Mouse (Mus musculus): Measurements from ENCODE around the gene Rhbdd2.
"Not testable (repeated sequence)": the region's sequence is repeated elsewhere in the genome, so short reads cannot be mapped to it uniquely, and the experiment has no call there.

Gene Rhbdd2

DNA sequence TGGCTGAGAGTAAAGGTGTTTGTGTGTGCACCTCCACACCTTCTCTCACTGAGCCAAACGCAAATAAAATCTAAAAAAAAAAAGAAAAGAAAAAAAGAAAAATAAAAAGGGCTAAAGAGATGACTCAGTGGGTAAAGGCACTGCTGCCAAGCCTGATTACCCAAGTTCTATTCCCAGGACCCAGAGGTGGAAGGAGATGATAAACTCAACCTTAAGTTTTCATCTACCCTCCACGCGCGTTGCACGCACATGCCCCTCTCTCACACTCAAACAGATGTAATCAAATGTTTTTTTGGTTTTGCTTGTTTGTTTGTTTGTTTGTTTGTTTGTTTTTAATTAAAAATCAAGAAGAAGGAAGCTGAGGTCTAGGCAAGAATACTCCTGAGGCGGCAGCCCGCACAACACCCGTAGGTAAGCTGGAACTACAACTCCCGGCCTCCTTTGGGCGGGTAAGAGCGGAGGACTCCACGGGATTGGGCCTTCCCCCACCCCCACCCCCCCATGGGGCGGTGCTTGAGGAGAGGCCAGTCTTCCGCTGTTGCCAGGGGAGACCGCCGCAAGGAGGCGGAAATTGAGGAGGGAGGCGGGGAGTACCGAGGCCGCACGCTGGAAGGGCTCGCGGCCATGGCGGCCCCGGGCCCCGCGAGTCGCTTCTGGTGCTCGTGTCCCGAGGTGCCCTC, at the start of gene Rhbdd2:
Gene Rhbdd2, plus strand, starts transcription at position 502 of the 680 bp plus-strand sequence.
- peak; percentile 98 for DNase-seq (ENCODE audit: low read depth)

GRCm38 (mm10) chr5:135585691-135586090, 46.7 kb upstream of the Rhbdd2 start:
- no peak for DNase-seq (ENCODE audit: low read depth)

DNA sequence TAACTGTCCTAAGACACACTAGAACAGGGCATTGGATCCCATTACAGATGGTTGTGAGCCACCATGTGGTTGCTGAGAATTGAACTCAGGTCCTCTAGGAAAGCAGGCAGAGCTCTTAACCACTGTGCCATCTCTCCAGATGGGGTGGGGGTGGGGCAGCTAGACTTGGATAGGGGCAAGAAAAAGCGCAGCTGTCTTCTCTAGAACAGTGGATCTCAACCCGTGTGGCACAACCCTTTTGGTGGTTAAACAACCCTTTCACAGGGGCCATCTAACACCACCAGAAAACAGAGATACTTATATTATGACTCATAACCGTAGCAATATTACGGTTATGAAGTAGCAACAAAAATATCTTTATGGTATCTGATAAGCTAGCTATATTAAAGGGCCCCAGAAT, 44.7 kb upstream of the Rhbdd2 start:
- no peak for DNase-seq (ENCODE audit: low read depth)

DNA sequence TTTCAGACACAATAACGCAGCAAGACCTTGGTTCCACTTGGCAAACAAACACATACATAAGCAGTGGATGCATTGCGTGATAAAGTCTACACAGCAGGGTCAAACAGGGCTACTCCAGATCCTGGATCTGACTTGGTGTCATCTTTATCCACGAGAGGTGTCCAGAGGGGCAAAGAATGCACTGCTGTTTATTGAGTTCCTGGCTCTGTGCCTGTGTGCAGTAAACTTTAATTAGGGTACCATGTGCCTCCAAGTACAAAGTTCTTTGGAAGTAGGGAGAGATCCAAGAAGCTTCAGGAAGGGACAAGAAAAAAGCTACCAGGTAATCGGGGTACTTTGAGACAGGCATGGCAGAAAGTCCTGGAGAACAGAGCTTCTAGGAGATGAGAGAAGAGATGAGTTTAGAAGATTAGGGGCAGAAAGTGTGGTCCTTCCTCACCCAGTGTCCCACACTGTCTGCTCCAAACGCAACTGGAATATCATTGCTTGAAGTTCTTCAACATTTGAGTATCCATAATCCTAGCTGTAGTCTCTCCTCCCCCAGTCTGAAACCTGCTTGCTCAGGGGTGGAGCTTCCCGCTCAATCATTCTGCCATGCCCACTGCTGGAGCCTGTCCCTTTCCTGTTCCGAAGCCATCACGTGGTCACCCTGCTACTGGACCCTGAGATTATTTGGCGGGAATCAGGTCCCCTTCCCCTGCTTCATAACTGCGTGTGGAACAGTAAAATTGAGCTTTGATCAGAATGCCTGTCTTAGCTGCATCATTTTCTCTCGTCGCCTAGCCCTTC, 42.2 kb upstream of the Rhbdd2 start:
- DNase-seq (ENCODE audit: low read depth) = no peak

- DNase-seq (ENCODE audit: low read depth) = not testable (repeated sequence)
These were observed 27.8 kb upstream of the Rhbdd2 start for GRCm38 (mm10) chr5:135604643-135605042.

GRCm38 (mm10) chr5:135606717-135607116, 25.7 kb upstream of the Rhbdd2 start:
- DNase-seq (ENCODE audit: low read depth) = not testable (repeated sequence)

DNA sequence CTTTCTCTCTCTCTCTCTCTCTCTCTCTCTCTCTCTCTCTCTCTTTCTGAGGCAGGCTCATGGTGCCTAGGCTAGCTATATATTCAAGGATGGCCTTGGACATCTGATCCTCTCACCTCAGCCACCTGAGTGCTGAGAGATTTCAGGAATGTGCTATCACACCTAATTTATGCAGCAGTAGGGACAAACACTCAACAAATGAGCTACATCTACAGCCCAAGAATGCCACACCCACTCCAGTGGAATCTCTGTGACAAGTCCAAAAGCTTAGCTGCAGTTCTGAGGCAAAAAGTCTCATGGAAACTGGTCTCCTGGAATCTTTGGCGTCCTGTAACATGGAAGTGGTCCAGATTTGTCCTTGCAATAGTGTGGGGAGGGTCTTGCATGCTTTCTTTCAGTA, 24.8 kb upstream of the Rhbdd2 start:
- no peak for DNase-seq (ENCODE audit: low read depth)

GRCm38 (mm10) chr5:135609794-135610193, 22.6 kb upstream of the Rhbdd2 start:
- DNase-seq (ENCODE audit: low read depth) = no peak

DNA sequence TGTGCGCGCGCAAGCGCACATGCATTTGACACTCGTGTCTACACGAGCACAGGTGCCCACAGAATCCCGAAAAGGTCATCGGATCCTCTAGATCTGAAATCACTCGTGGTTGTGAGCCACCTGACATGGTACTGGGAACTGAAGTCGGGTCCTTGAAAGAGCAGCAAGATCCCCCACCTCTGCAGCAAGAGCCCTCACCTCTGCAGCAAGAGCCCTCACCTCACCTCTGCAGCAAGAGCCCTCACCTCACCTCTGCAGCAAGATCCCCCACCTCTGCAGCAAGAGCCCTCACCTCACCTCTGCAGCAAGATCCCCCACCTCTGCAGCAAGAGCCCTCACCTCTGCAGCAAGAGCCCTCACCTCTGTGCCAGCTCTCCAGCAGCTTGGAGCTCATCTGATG, 12.7 kb upstream of the Rhbdd2 start:
- DNase-seq (ENCODE audit: low read depth) = not testable (repeated sequence)

- no peak for DNase-seq (ENCODE audit: low read depth)
These were observed 11.9 kb upstream of the Rhbdd2 start for GRCm38 (mm10) chr5:135620526-135620925.

DNA sequence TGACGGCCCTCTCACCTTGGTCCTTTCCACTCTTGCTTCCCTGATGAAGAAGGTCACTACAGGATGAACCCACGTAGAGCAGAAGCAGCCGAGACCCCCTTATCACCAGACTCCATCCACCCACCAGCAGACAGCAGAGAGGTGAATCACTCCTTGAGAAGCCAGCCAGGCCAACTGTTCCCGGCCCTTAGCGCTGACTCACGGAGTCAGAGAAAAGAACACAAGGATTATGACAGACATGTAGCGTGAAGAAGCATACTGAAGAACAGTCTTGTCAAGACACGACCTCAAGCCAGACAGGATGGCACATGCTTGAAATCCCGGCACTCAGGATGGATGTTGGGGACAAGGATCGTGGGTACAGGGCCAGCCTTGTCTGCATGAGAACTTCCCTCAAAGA, 10.7 kb upstream of the Rhbdd2 start:
- no peak for DNase-seq (ENCODE audit: low read depth)

GRCm38 (mm10) chr5:135623006-135623563, 9.3 kb upstream of the Rhbdd2 start:
- no peak for DNase-seq (ENCODE audit: low read depth)

DNA sequence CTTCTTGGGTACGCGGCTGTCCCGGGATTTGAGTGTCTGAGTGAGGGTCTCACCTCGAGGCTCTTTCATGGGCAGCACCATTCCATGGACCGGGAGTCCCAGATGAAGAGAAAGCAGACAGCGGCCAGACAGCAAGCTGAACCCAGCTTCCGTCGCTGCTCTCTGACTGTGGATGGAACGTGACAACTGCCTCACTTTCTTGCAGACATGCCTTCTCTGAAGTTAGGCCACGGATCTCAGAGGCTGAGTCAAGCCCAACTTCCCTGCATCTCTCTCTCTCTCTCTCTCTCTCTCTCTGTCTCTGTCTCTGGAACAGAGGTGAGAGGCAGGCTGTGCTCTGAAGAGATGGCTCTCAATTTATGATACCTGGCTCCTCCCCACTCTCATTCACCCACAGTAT, 3.5 kb upstream of the Rhbdd2 start:
- DNase-seq (ENCODE audit: low read depth) = peak; percentile 40

DNA sequence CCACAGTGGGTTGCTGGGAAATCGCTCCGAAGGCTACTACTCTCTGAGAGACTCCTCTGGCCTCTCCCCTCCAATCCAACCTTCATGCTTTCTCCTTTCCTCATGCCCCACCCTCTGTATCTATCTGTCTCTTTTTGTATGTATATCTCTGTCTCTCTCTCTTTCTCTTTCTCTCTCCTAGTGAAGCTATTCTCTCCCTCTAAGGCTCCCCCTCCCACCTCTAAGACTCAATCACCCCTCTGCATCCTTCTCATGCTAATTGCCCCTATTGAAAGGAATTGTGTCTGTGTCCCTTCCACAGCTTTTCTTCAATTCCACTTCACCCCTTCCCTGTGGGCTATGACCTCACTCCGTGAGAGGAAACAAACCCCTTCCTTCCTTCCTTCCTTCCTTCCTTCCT, 3.0 kb upstream of the Rhbdd2 start:
- no peak for DNase-seq (ENCODE audit: low read depth)

GRCm38 (mm10) chr5:135630598-135630997, 1.8 kb upstream of the Rhbdd2 start:
- DNase-seq (ENCODE audit: low read depth) = peak; percentile 87

DNA sequence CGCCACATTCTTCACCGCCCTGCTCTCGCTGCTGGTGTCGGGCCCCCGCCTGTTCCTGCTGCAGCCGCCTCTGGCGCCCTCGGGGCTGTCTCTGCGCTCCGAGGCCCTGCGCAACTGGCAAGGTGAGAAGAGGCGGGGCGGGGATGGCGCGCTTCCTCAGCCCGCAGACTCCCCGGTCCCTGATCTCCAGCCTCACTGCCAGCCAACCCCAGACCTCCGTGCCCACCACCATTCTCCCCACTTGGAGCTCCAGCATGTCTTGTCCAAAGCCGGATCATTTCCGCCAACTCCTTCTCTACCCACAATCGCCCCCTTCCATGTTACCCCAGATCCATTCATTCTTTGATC, 353 bp downstream of the Rhbdd2 start:
- no peak for DNase-seq (ENCODE audit: low read depth)

DNA sequence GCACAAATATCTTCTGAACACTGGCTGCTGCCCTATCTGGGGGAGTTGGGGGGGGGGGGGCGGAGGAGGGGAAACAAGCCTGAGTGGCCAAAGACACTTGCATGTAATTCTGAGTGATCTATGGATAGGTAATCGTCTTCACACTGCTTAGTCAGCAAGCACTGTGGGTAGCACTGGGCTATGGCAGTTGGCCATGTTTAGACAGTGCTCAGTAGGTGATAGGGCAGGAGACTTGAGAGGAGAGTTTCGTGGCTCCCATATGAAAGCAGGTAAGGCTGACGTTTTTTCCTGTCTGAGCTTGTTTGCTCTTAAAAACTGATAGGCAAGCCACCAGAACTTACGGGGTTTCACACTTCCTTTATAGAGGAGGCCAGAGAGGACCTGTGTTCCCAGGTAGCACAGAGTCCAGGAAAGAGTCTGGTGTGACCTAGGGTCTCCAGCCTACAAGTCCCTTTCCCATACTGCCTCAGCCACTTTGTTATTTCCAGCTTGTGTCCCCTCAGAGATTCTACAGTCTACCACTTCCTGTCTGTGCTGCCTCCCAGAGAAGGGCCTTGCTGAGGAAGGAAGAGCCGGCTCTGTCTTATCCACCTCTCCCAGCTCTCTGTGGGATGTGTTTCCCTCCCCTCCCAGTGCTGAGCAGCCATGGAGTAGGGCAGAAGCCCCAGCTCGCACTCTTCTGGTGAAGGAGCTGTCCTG, 7.5 kb downstream of the Rhbdd2 start:
- DNase-seq (ENCODE audit: low read depth) = peak; percentile 40

DNA sequence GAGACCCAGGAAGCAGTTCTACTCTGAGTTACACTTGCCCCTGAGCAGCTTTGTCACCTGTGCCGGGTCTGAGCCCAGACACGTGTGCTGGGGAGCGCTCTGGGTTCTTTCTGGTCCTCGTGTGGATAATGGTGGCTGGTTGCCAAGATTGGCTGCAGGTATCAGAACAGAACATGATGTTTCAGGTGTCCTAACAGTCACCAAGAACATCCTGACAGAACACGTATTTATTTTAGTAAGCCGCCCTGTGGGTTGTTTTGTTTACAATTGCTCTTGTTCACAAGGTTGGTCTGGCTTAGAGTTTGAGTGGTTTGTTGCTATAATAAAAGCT, 8.0 kb downstream of the Rhbdd2 start:
- no peak for DNase-seq (ENCODE audit: low read depth)

GRCm38 (mm10) chr5:135641028-135641427, 8.6 kb downstream of the Rhbdd2 start:
- DNase-seq (ENCODE audit: low read depth) = no peak

GRCm38 (mm10) chr5:135642686-135643551, 10.5 kb downstream of the Rhbdd2 start:
- DNase-seq (ENCODE audit: low read depth) = no peak

GRCm38 (mm10) chr5:135643552-135643842, 11.1 kb downstream of the Rhbdd2 start:
- DNase-seq (ENCODE audit: low read depth) = no peak

- DNase-seq (ENCODE audit: low read depth) = no peak
These were observed 11.5 kb downstream of the Rhbdd2 start for GRCm38 (mm10) chr5:135643869-135644268.

Measured in naive thymus-derived CD4-positive, alpha-beta T cell, adult 2 months (primary cell).